Mouse (Mus musculus): ENCODE data around the gene Tec. TPM values are rescaled to one million over a fixed set of nuclear protein-coding genes. Genes with fewer than 3 reads are reported as not detected.

The Tec gene
- polyA plus RNA-seq, 1 experiment, result not detected

- Histone ChIP-seq H3K4me3 (replicated peaks) (no peak overlapping the region), H3K36me3 (ENCODE audit: control insufficient read depth) (no peaks in the 10 kb centered on the region), H3K27me3 (ENCODE audit: control insufficient read depth) (no peaks in the 10 kb centered on the region), H3K4me1 (ENCODE audit: control insufficient read depth) (peaks cover 7% of the 10 kb centered on the region), H3K9me3 (ENCODE audit: control insufficient read depth, low read length) (no peaks in the 10 kb centered on the region; the same call in 1 of the 2 replicates)
- no peak for TF ChIP-seq TAL1 (IDR thresholded peaks at IDR 0.05; ENCODE audit: low read length)
- no peak for TF ChIP-seq GATA1 (IDR thresholded peaks at IDR 0.05; ENCODE audit: low read length)
Observed at GRCm38 (mm10) chr5:72761237-72761636, 107.0 kb downstream of the Tec start.

GRCm38 (mm10) chr5:72758925-72759924 lies 109.1 kb downstream of the Tec start:
- Histone ChIP-seq H3K4me1 (ENCODE audit: control insufficient read depth) (peaks cover 7% of the 10 kb centered on the region), H3K4me3 (replicated peaks) (no peak overlapping the region), H3K36me3 (ENCODE audit: control insufficient read depth) (no peaks in the 10 kb centered on the region)

GRCm38 (mm10) chr5:72757155-72757773 lies 111.0 kb downstream of the Tec start:
- TF ChIP-seq TAL1 (IDR thresholded peaks at IDR 0.05; ENCODE audit: low read length) (no peak), GATA1 (IDR thresholded peaks at IDR 0.05; ENCODE audit: low read length) (no peak)
- Histone ChIP-seq H3K27me3 (ENCODE audit: control insufficient read depth) (no peaks in the 10 kb centered on the region), H3K4me1 (ENCODE audit: control insufficient read depth) (peaks cover 10% of the 10 kb centered on the region), H3K9me3 (ENCODE audit: control insufficient read depth, low read length) (no peaks in the 10 kb centered on the region; the same call in 1 of the 2 replicates), H3K4me3 (replicated peaks) (no peak overlapping the region), H3K36me3 (ENCODE audit: control insufficient read depth) (no peaks in the 10 kb centered on the region)

More at GRCm38 (mm10) chr5:72758925-72759924, 109.1 kb downstream of the Tec start:
- TF ChIP-seq GATA1 (IDR thresholded peaks at IDR 0.05; ENCODE audit: low read length) (no peak), TAL1 (IDR thresholded peaks at IDR 0.05; ENCODE audit: low read length) (no peak)
- H3K27me3 ChIP-seq (ENCODE audit: control insufficient read depth), result no peaks in the 10 kb centered on the region
- no peaks in the 10 kb centered on the region; the same call in 1 of the 2 replicates for H3K9me3 ChIP-seq (ENCODE audit: control insufficient read depth, low read length)

GRCm38 (mm10) chr5:72755941-72756340 lies 112.3 kb downstream of the Tec start:
- H3K36me3 ChIP-seq (ENCODE audit: control insufficient read depth), result no peaks in the 10 kb centered on the region
- peaks cover 10% of the 10 kb centered on the region for H3K4me1 ChIP-seq (ENCODE audit: control insufficient read depth)
- H3K4me3 ChIP-seq (replicated peaks), result no peak overlapping the region
- H3K9me3 ChIP-seq (ENCODE audit: control insufficient read depth, low read length), result no peaks in the 10 kb centered on the region
- TF ChIP-seq GATA1 (IDR thresholded peaks at IDR 0.05; ENCODE audit: low read length) (no peak), TAL1 (IDR thresholded peaks at IDR 0.05; ENCODE audit: low read length) (no peak)
- no peaks in the 10 kb centered on the region for H3K27me3 ChIP-seq (ENCODE audit: control insufficient read depth)

GRCm38 (mm10) chr5:72755035-72755434 lies 113.2 kb downstream of the Tec start:
- TF ChIP-seq TAL1 (IDR thresholded peaks at IDR 0.05; ENCODE audit: low read length) (no peak), GATA1 (IDR thresholded peaks at IDR 0.05; ENCODE audit: low read length) (no peak)
- H3K36me3 ChIP-seq (ENCODE audit: control insufficient read depth), result no peaks in the 10 kb centered on the region

GRCm38 (mm10) chr5:72752585-72752984 lies 115.7 kb downstream of the Tec start, which contains the start of gene Txk:
TSS of gene Txk (minus strand) at chr5:72752777.
- Histone ChIP-seq H3K4me1 (ENCODE audit: control insufficient read depth) (peaks cover 9% of the 10 kb centered on the region), H3K4me3 (replicated peaks) (no peak within 1 kb of the TSS), H3K27me3 (ENCODE audit: control insufficient read depth) (no peaks in the 10 kb centered on the region), H3K9me3 (ENCODE audit: control insufficient read depth, low read length) (no peaks in the 10 kb centered on the region), H3K36me3 (ENCODE audit: control insufficient read depth) (no peaks in the 10 kb centered on the region)
- TF ChIP-seq GATA1 (IDR thresholded peaks at IDR 0.05; ENCODE audit: low read length), result no peak
- no peak for TF ChIP-seq TAL1 (IDR thresholded peaks at IDR 0.05; ENCODE audit: low read length)

More at GRCm38 (mm10) chr5:72755035-72755434, 113.2 kb downstream of the Tec start:
- Histone ChIP-seq H3K27me3 (ENCODE audit: control insufficient read depth) (no peaks in the 10 kb centered on the region), H3K9me3 (ENCODE audit: control insufficient read depth, low read length) (no peaks in the 10 kb centered on the region), H3K4me3 (replicated peaks) (no peak overlapping the region), H3K4me1 (ENCODE audit: control insufficient read depth) (peaks cover 10% of the 10 kb centered on the region)

- H3K4me1 ChIP-seq (ENCODE audit: control insufficient read depth), result peaks cover 9% of the 10 kb centered on the region
- H3K27me3 ChIP-seq (ENCODE audit: control insufficient read depth), result no peaks in the 10 kb centered on the region
- H3K4me3 ChIP-seq (replicated peaks), result no peak overlapping the region
- H3K9me3 ChIP-seq (ENCODE audit: control insufficient read depth, low read length), result no peaks in the 10 kb centered on the region
- no peaks in the 10 kb centered on the region for H3K36me3 ChIP-seq (ENCODE audit: control insufficient read depth)
- TF ChIP-seq GATA1 (IDR thresholded peaks at IDR 0.05; ENCODE audit: low read length) (no peak), TAL1 (IDR thresholded peaks at IDR 0.05; ENCODE audit: low read length) (no peak)
Observed at GRCm38 (mm10) chr5:72751056-72751758, 117.1 kb downstream of the Tec start.

- Histone ChIP-seq H3K4me1 (ENCODE audit: control insufficient read depth) (peaks cover 9% of the 10 kb centered on the region), H3K27me3 (ENCODE audit: control insufficient read depth) (no peaks in the 10 kb centered on the region), H3K4me3 (replicated peaks) (no peak overlapping the region), H3K9me3 (ENCODE audit: control insufficient read depth, low read length) (no peaks in the 10 kb centered on the region), H3K36me3 (ENCODE audit: control insufficient read depth) (no peaks in the 10 kb centered on the region)
- TF ChIP-seq GATA1 (IDR thresholded peaks at IDR 0.05; ENCODE audit: low read length) (no peak), TAL1 (IDR thresholded peaks at IDR 0.05; ENCODE audit: low read length) (no peak)
Observed at GRCm38 (mm10) chr5:72750226-72750625, 118.1 kb downstream of the Tec start.

Data from erythroblast, embryonic 14.5 days (primary cell).